In genomic region chr3:122510240-122510750, GRCm38 (mm10) we compare ENCODE assay signal across 13 mouse cellular contexts.
DNase-seq lines count a peak whose midpoint lies in the region; ATAC-seq and TF ChIP-seq lines count a peak whose summit lies in the region.
"Had no signal": no experiment of that assay in that cellular context is flagged by ENCODE, and none has a peak within 500 bp of the region (broad histone marks: within the 10 kb centered on the region; RNA-seq: fewer than 3 reads in every experiment).

No protein-coding gene starts in this region.

- no peak overlapping the region for H3K9ac ChIP-seq in lung, embryonic 15.5 days
- H3K9ac ChIP-seq in heart, embryonic 16.5 days (ENCODE audit: low read length), result no peak overlapping the region
- H3K9ac ChIP-seq in stomach, embryonic 15.5 days, result no peak overlapping the region
- no peak overlapping the region for H3K9ac ChIP-seq in forebrain, postnatal 0 days
- H3K9ac ChIP-seq: forebrain, embryonic 15.5 days had no signal

- peaks cover 23% of the 10 kb centered on the region for H3K4me1 ChIP-seq in lung, embryonic 15.5 days
- peaks cover 19% of the 10 kb centered on the region for H3K4me1 ChIP-seq in heart, embryonic 16.5 days (ENCODE audit: control insufficient read depth, insufficient read depth, low read length)
- H3K4me1 ChIP-seq in stomach, embryonic 15.5 days, result peaks cover 31% of the 10 kb centered on the region
- H3K4me1 ChIP-seq in forebrain, postnatal 0 days (ENCODE audit: insufficient read depth), result peaks cover 14% of the 10 kb centered on the region

- TF ChIP-seq CTCF in forebrain, postnatal 0 days (IDR thresholded peaks at IDR 0.05; ENCODE audit: low read depth), result no peak

- DNase-seq in lung, postnatal 25 days (ENCODE audit: low spot score), result no peak
- DNase-seq in large intestine, adult 2 months (ENCODE audit: low read depth, low spot score), result peak; percentile 70
- no peak for DNase-seq in adrenal gland, postnatal 14 days
- no peak for DNase-seq in embryo, embryonic 10 days (ENCODE audit: low spot score)
- no peak for DNase-seq in forebrain, postnatal 0 days
- DNase-seq: thymus, adult 2 months had no signal

- H3K36me3 ChIP-seq in lung, embryonic 15.5 days, result 0 out of 2 replicates have a peak, but pooled peaks cover 5% of the 10 kb centered on the region
- H3K36me3 ChIP-seq in heart, embryonic 16.5 days (ENCODE audit: control insufficient read depth, insufficient read depth), result no peaks in the 10 kb centered on the region
- H3K36me3 ChIP-seq in stomach, embryonic 15.5 days, result no peaks in the 10 kb centered on the region
- no peaks in the 10 kb centered on the region for H3K36me3 ChIP-seq in forebrain, postnatal 0 days (ENCODE audit: insufficient read depth)
- H3K36me3 ChIP-seq: forebrain, embryonic 15.5 days had no signal

- H3K4me3 ChIP-seq in lung, embryonic 15.5 days, result no peak overlapping the region
- no peak overlapping the region for H3K4me3 ChIP-seq in heart, embryonic 16.5 days (ENCODE audit: low read length)
- H3K4me3 ChIP-seq in stomach, embryonic 15.5 days (replicated peaks), result no peak overlapping the region
- no peak overlapping the region for H3K4me3 ChIP-seq in forebrain, postnatal 0 days (ENCODE audit: low read depth, low read length)
- H3K4me3 ChIP-seq: embryonic facial prominence, embryonic 10.5 days; forebrain, embryonic 15.5 days; layer of hippocampus, adult 2 months had no signal

- no peaks in the 10 kb centered on the region for H3K9me3 ChIP-seq in lung, embryonic 15.5 days
- no peaks in the 10 kb centered on the region for H3K9me3 ChIP-seq in heart, embryonic 16.5 days (replicated peaks; ENCODE audit: control insufficient read depth, low read length)
- no peaks in the 10 kb centered on the region for H3K9me3 ChIP-seq in stomach, embryonic 15.5 days
- no peaks in the 10 kb centered on the region for H3K9me3 ChIP-seq in forebrain, postnatal 0 days (ENCODE audit: low read length)
- H3K9me3 ChIP-seq: embryonic facial prominence, embryonic 10.5 days; forebrain, embryonic 15.5 days had no signal

- WGBS in lung, embryonic 15.5 days, result 67% methylated on average over 14 of the region's 14 CpGs
- WGBS in heart, embryonic 16.5 days, result 51% methylated on average over 14 of the region's 14 CpGs
- WGBS in large intestine, adult 2 months, result 31% methylated on average over 14 of the region's 14 CpGs
- 68% methylated on average over 14 of the region's 14 CpGs for WGBS in stomach, embryonic 15.5 days
- WGBS in forebrain, postnatal 0 days, result 93% methylated on average over 14 of the region's 14 CpGs

- peak overlapping the region; percentile 67 for H3K27ac ChIP-seq in lung, embryonic 15.5 days
- peak overlapping the region; percentile 41; the same call in 1 of the 2 replicates for H3K27ac ChIP-seq in heart, embryonic 16.5 days (ENCODE audit: low read length)
- H3K27ac ChIP-seq in stomach, embryonic 15.5 days, result peak overlapping the region; percentile 55; the same call in 1 of the 2 replicates
- H3K27ac ChIP-seq in forebrain, postnatal 0 days (ENCODE audit: low read depth, low read length), result no peak overlapping the region
- H3K27ac ChIP-seq: forebrain, embryonic 15.5 days; layer of hippocampus, adult 2 months had no signal

- ATAC-seq in lung, embryonic 15.5 days (ENCODE audit: borderline replicate concordance, extremely low read depth, low FRiP score, low TSS enrichment), result no peak
- no peak for ATAC-seq in heart, embryonic 16.5 days (replicated peaks; ENCODE audit: extremely low read depth, insufficient read depth, low FRiP score)
- ATAC-seq in stomach, embryonic 15.5 days (ENCODE audit: insufficient read depth, low FRiP score, low read depth), result no peak
- no peak for ATAC-seq in forebrain, postnatal 0 days
- ATAC-seq: activated CD4-positive, CD25-positive, alpha-beta regulatory T cell, adult 4 months; forebrain, embryonic 15.5 days had no signal

- no peak overlapping the region; the same call in 1 of the 2 replicates for H3K4me2 ChIP-seq in lung, embryonic 15.5 days
- no peak overlapping the region for H3K4me2 ChIP-seq in heart, embryonic 16.5 days (ENCODE audit: low read depth, low read length)
- no peak overlapping the region; the same call in 1 of the 2 replicates for H3K4me2 ChIP-seq in stomach, embryonic 15.5 days
- H3K4me2 ChIP-seq in forebrain, postnatal 0 days (ENCODE audit: low read depth), result no peak overlapping the region
- H3K4me2 ChIP-seq: forebrain, embryonic 15.5 days had no signal

- no peaks in the 10 kb centered on the region for H3K27me3 ChIP-seq in lung, embryonic 15.5 days
- H3K27me3 ChIP-seq in heart, embryonic 16.5 days (ENCODE audit: control insufficient read depth, insufficient read depth, low read length), result no peaks in the 10 kb centered on the region
- H3K27me3 ChIP-seq in stomach, embryonic 15.5 days (replicated peaks), result no peaks in the 10 kb centered on the region
- H3K27me3 ChIP-seq in forebrain, postnatal 0 days (ENCODE audit: insufficient read depth, low read length), result no peaks in the 10 kb centered on the region
- H3K27me3 ChIP-seq: forebrain, embryonic 15.5 days had no signal
